Mouse (Mus musculus): Measurements from ENCODE around the gene Urb2. TPM values are rescaled to one million over a fixed set of nuclear protein-coding genes. Genes with fewer than 3 reads are reported as not detected.
"Not testable (repeated sequence)": the region's sequence is repeated elsewhere in the genome, so short reads cannot be mapped to it uniquely, and the experiment has no call there.

Gene Urb2
- polyA plus RNA-seq, 1 experiment from 2014 or later = 5.5 TPM

- peak; percentile 85 for ATAC-seq (ENCODE audit: low FRiP score, low read depth)
- no peaks in the 10 kb centered on the region for H3K27me3 ChIP-seq
- under 1% methylated on average over 57 of the region's 87 CpGs for WGBS
Measured at GRCm38 (mm10) chr8:124020439-124021236, 670 bp upstream of the Urb2 start.

GRCm38 (mm10) chr8:124026265-124026664 is 5.0 kb downstream of the Urb2 start:
- not testable (repeated sequence) for ATAC-seq (ENCODE audit: low FRiP score, low read depth); H3K27ac ChIP-seq
- H3K36me3 ChIP-seq = peaks cover 67% of the 10 kb centered on the region

More at GRCm38 (mm10) chr8:124020439-124021236, 670 bp upstream of the Urb2 start:
- no peaks in the 10 kb centered on the region for H3K9me3 ChIP-seq
- H3K9ac ChIP-seq = peak overlapping the region; percentile 81
- H3K4me2 ChIP-seq (replicated peaks) = peak overlapping the region; percentile 74
- H3K27ac ChIP-seq = peak overlapping the region; percentile 86; the same call in 1 of the 2 replicates
- peaks cover 35% of the 10 kb centered on the region for H3K4me1 ChIP-seq
- peak overlapping the region; percentile 83 for H3K4me3 ChIP-seq
- peaks cover 15% of the 10 kb centered on the region for H3K36me3 ChIP-seq

GRCm38 (mm10) chr8:124027831-124028230 is 6.5 kb downstream of the Urb2 start:
- no peak overlapping the region for H3K4me2 ChIP-seq (replicated peaks)
- H3K9me3 ChIP-seq = no peaks in the 10 kb centered on the region
- H3K4me1 ChIP-seq = no peaks in the 10 kb centered on the region
- H3K4me3 ChIP-seq = no peak overlapping the region
- no peaks in the 10 kb centered on the region for H3K27me3 ChIP-seq
- no peak overlapping the region for H3K9ac ChIP-seq
- ATAC-seq (ENCODE audit: low FRiP score, low read depth) = no peak
- no peak overlapping the region for H3K27ac ChIP-seq
- 92% methylated on average over 6 of the region's 6 CpGs for WGBS
- H3K36me3 ChIP-seq = peaks cover 75% of the 10 kb centered on the region

More at GRCm38 (mm10) chr8:124026265-124026664, 5.0 kb downstream of the Urb2 start:
- not testable (repeated sequence) for H3K27me3 ChIP-seq; H3K9ac ChIP-seq; H3K4me3 ChIP-seq; H3K9me3 ChIP-seq; H3K4me1 ChIP-seq; H3K4me2 ChIP-seq (replicated peaks)
- 74% methylated on average over 2 of the region's 2 CpGs for WGBS

- no peaks in the 10 kb centered on the region for H3K27me3 ChIP-seq
- no peak for ATAC-seq (ENCODE audit: low FRiP score, low read depth)
- peaks cover 87% of the 10 kb centered on the region for H3K36me3 ChIP-seq
- H3K4me1 ChIP-seq = no peaks in the 10 kb centered on the region
- no peaks in the 10 kb centered on the region for H3K9me3 ChIP-seq
- no peak overlapping the region for H3K27ac ChIP-seq
- 71% methylated on average over 5 of the region's 5 CpGs for WGBS
- no peak overlapping the region for H3K4me2 ChIP-seq (replicated peaks)
- no peak overlapping the region for H3K9ac ChIP-seq
- H3K4me3 ChIP-seq = no peak overlapping the region
Measured at GRCm38 (mm10) chr8:124033400-124033799, 12.1 kb downstream of the Urb2 start.

- ATAC-seq (ENCODE audit: low FRiP score, low read depth) = no peak
- Histone ChIP-seq H3K4me1 (no peaks in the 10 kb centered on the region), H3K4me3 (no peak overlapping the region), H3K27me3 (no peaks in the 10 kb centered on the region), H3K4me2 (replicated peaks) (no peak overlapping the region), H3K9ac (no peak overlapping the region), H3K27ac (no peak overlapping the region), H3K9me3 (no peaks in the 10 kb centered on the region), H3K36me3 (peaks cover 91% of the 10 kb centered on the region)
- WGBS = 87% methylated on average over 7 of the region's 7 CpGs
Measured at GRCm38 (mm10) chr8:124038121-124038520, 16.8 kb downstream of the Urb2 start.

- Histone ChIP-seq H3K9ac (no peak overlapping the region), H3K27me3 (no peaks in the 10 kb centered on the region), H3K4me2 (replicated peaks) (no peak overlapping the region), H3K27ac (no peak overlapping the region), H3K9me3 (no peaks in the 10 kb centered on the region), H3K4me1 (no peaks in the 10 kb centered on the region), H3K36me3 (peaks cover 87% of the 10 kb centered on the region), H3K4me3 (no peak overlapping the region)
- 65% methylated on average over 4 of the region's 4 CpGs for WGBS
- no peak for ATAC-seq (ENCODE audit: low FRiP score, low read depth)
Measured at GRCm38 (mm10) chr8:124039351-124039750, 18.0 kb downstream of the Urb2 start.

- no peaks in the 10 kb centered on the region for H3K9me3 ChIP-seq
- peaks cover 82% of the 10 kb centered on the region for H3K36me3 ChIP-seq
- H3K4me1 ChIP-seq = no peaks in the 10 kb centered on the region
- H3K27me3 ChIP-seq = no peaks in the 10 kb centered on the region
- no peak overlapping the region for H3K4me2 ChIP-seq (replicated peaks)
- H3K9ac ChIP-seq = no peak overlapping the region
- no peak overlapping the region for H3K4me3 ChIP-seq
- no peak overlapping the region for H3K27ac ChIP-seq
- ATAC-seq (ENCODE audit: low FRiP score, low read depth) = no peak
- 70% methylated on average over 1 of the region's 1 CpGs for WGBS
Measured at GRCm38 (mm10) chr8:124042201-124042600, 20.9 kb downstream of the Urb2 start.

GRCm38 (mm10) chr8:124044421-124044820 is 23.1 kb downstream of the Urb2 start:
- H3K4me2 ChIP-seq (replicated peaks) = no peak overlapping the region
- no peaks in the 10 kb centered on the region for H3K9me3 ChIP-seq
- no peaks in the 10 kb centered on the region for H3K4me1 ChIP-seq
- H3K9ac ChIP-seq = no peak overlapping the region
- WGBS = 92% methylated on average over 5 of the region's 5 CpGs
- no peaks in the 10 kb centered on the region for H3K27me3 ChIP-seq
- H3K27ac ChIP-seq = no peak overlapping the region
- peaks cover 77% of the 10 kb centered on the region for H3K36me3 ChIP-seq
- ATAC-seq (ENCODE audit: low FRiP score, low read depth) = no peak
- no peak overlapping the region for H3K4me3 ChIP-seq

GRCm38 (mm10) chr8:124044931-124045330 is 23.6 kb downstream of the Urb2 start:
- Histone ChIP-seq H3K4me3 (no peak overlapping the region), H3K27me3 (no peaks in the 10 kb centered on the region), H3K36me3 (peaks cover 77% of the 10 kb centered on the region), H3K4me2 (replicated peaks) (no peak overlapping the region), H3K4me1 (no peaks in the 10 kb centered on the region), H3K9ac (no peak overlapping the region), H3K9me3 (no peaks in the 10 kb centered on the region), H3K27ac (no peak overlapping the region)
- WGBS = 91% methylated on average over 12 of the region's 12 CpGs
- no peak for ATAC-seq (ENCODE audit: low FRiP score, low read depth)

- no peak overlapping the region for H3K4me3 ChIP-seq
- no peak overlapping the region for H3K4me2 ChIP-seq (replicated peaks)
- no peaks in the 10 kb centered on the region for H3K27me3 ChIP-seq
- no peaks in the 10 kb centered on the region for H3K9me3 ChIP-seq
- peaks cover 71% of the 10 kb centered on the region for H3K36me3 ChIP-seq
- 86% methylated on average over 8 of the region's 8 CpGs for WGBS
- no peak for ATAC-seq (ENCODE audit: low FRiP score, low read depth)
- no peak overlapping the region for H3K27ac ChIP-seq
- no peaks in the 10 kb centered on the region for H3K4me1 ChIP-seq
- H3K9ac ChIP-seq = no peak overlapping the region
Measured at GRCm38 (mm10) chr8:124045856-124046255, 24.5 kb downstream of the Urb2 start.

GRCm38 (mm10) chr8:124052110-124052509 is 30.8 kb downstream of the Urb2 start:
- H3K4me3 ChIP-seq = no peak overlapping the region
- H3K9me3 ChIP-seq = no peaks in the 10 kb centered on the region
- peaks cover 25% of the 10 kb centered on the region for H3K36me3 ChIP-seq
- H3K27ac ChIP-seq = no peak overlapping the region
- H3K4me1 ChIP-seq = no peaks in the 10 kb centered on the region
- H3K9ac ChIP-seq = no peak overlapping the region
- H3K27me3 ChIP-seq = no peaks in the 10 kb centered on the region
- WGBS = 28% methylated on average over 3 of the region's 3 CpGs
- no peak; the same call in 1 of the 2 replicates for ATAC-seq (ENCODE audit: low FRiP score, low read depth)
- H3K4me2 ChIP-seq (replicated peaks) = no peak overlapping the region

- WGBS = 48% methylated on average over 4 of the region's 4 CpGs
- Histone ChIP-seq H3K9ac (no peak overlapping the region), H3K27me3 (no peaks in the 10 kb centered on the region), H3K4me1 (no peaks in the 10 kb centered on the region), H3K27ac (no peak overlapping the region), H3K4me2 (replicated peaks) (no peak overlapping the region), H3K36me3 (peaks cover 20% of the 10 kb centered on the region), H3K9me3 (no peaks in the 10 kb centered on the region), H3K4me3 (no peak overlapping the region)
- ATAC-seq (ENCODE audit: low FRiP score, low read depth) = no peak
Measured at GRCm38 (mm10) chr8:124052568-124052967, 31.3 kb downstream of the Urb2 start.
